15 mouse cellular contexts compared by ENCODE assay signal in the genomic region with DNA sequence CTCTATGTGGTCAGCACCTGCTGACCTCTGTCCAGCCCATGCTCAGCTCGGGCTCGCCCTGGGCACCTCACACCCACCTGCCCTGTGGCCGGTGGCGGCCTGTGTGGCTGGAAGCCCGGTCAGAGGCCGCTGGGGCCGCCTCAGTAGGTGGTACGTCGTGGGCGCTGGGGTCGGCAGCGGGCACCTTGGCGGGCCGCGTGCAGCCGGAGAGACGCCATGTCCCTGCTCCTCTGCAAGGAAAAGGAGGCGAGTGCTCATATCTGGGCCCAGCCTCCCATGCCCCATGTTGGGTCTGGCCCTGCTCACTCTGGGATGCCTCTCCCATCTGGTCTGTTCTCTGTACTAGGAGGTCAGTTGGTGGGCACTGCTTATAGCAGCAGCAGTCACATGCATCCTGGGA. TPM values are rescaled to one million over a fixed set of nuclear protein-coding genes. Genes with fewer than 3 reads are reported as not detected.
A peak's percentile ranks its signal among the peaks of the same experiment; 100 is the strongest.
DNase-seq lines count a peak whose midpoint lies in the region; ATAC-seq and TF ChIP-seq lines count a peak whose summit lies in the region.
"Had no signal": no experiment of that assay in that cellular context is flagged by ENCODE, and none has a peak within 500 bp of the region (broad histone marks: within the 10 kb centered on the region; RNA-seq: fewer than 3 reads in every experiment).

No protein-coding gene starts in this region.

- TF ChIP-seq RAD21 in MEL (IDR thresholded peaks at IDR 0.05; ENCODE audit: low read depth, low read length), result no peak

- H3K36me3 ChIP-seq in heart, embryonic 12.5 days, result peaks cover 98% of the 10 kb centered on the region
- peaks cover 70% of the 10 kb centered on the region for H3K36me3 ChIP-seq in liver, embryonic 11.5 days (ENCODE audit: control insufficient read depth, insufficient read depth, low read length)
- peaks cover 11 to 16% of the 10 kb centered on the region in 2 experiments for H3K36me3 ChIP-seq in MEL (ENCODE audit: control insufficient read depth in 1 of 2, insufficient read depth in 2 of 2, low read length in 2 of 2)
- peaks cover 98% of the 10 kb centered on the region for H3K36me3 ChIP-seq in limb, embryonic 12.5 days

- 0 out of 2 replicates have a peak overlapping the region, but pooled peaks have one; percentile 3 for H3K9ac ChIP-seq in heart, embryonic 12.5 days
- H3K9ac ChIP-seq in liver, embryonic 11.5 days (ENCODE audit: low read depth, low read length), result no peak overlapping the region
- H3K9ac ChIP-seq in MEL (ENCODE audit: control insufficient read depth, low read depth, low read length, poor library complexity, severe bottlenecking), result no peak overlapping the region
- 0 out of 2 replicates have a peak overlapping the region, but pooled peaks have one; percentile 18 for H3K9ac ChIP-seq in limb, embryonic 12.5 days (replicated peaks)
- H3K9ac ChIP-seq: limb, embryonic 13.5 days; lung, embryonic 15.5 days had no signal

- TF ChIP-seq CTCF in MEL (IDR thresholded peaks at IDR 0.05 in 2 of 3, conservative IDR thresholded peaks at IDR 0.05 in 1 of 3; ENCODE audit: control insufficient read depth in 1 of 3, insufficient read depth in 1 of 3, low read depth in 2 of 3, low read length in 3 of 3, poor library complexity in 1 of 3, severe bottlenecking in 1 of 3), result no peak

- no peak overlapping the region for H3K4me2 ChIP-seq in heart, embryonic 12.5 days
- no peak overlapping the region for H3K4me2 ChIP-seq in liver, embryonic 11.5 days
- H3K4me2 ChIP-seq in limb, embryonic 12.5 days, result no peak overlapping the region
- H3K4me2 ChIP-seq: limb, embryonic 13.5 days; lung, embryonic 15.5 days had no signal

- H3K27me3 ChIP-seq in heart, embryonic 12.5 days (replicated peaks), result no peaks in the 10 kb centered on the region
- H3K27me3 ChIP-seq in liver, embryonic 11.5 days (replicated peaks; ENCODE audit: control insufficient read depth, insufficient read depth, low read length), result no peaks in the 10 kb centered on the region
- no peaks in the 10 kb centered on the region for H3K27me3 ChIP-seq in MEL (ENCODE audit: control insufficient read depth in 1 of 2, insufficient read depth in 2 of 2, low read length in 2 of 2)
- H3K27me3 ChIP-seq in limb, embryonic 12.5 days, result no peaks in the 10 kb centered on the region
- H3K27me3 ChIP-seq: limb, embryonic 13.5 days; lung, embryonic 15.5 days had no signal

- peaks cover 10% of the 10 kb centered on the region for H3K79me2 ChIP-seq in MEL (ENCODE audit: control insufficient read depth, insufficient read depth, low read length, poor library complexity)

- ATAC-seq in heart, embryonic 12.5 days (ENCODE audit: insufficient number of reproducible peaks, low FRiP score), result no peak
- ATAC-seq in liver, embryonic 11.5 days (replicated peaks; ENCODE audit: low FRiP score), result 0 out of 2 replicates have a peak, but pooled peaks have one; percentile 2
- ATAC-seq in limb, embryonic 12.5 days (ENCODE audit: insufficient number of reproducible peaks, insufficient read depth, low FRiP score, low TSS enrichment, low read depth), result no peak

- no peaks in the 10 kb centered on the region for H3K9me3 ChIP-seq in heart, embryonic 12.5 days (replicated peaks)
- H3K9me3 ChIP-seq in liver, embryonic 11.5 days (ENCODE audit: control insufficient read depth, low read length), result no peaks in the 10 kb centered on the region
- no peaks in the 10 kb centered on the region for H3K9me3 ChIP-seq in MEL (replicated peaks; ENCODE audit: insufficient read depth, low read length)
- no peaks in the 10 kb centered on the region for H3K9me3 ChIP-seq in limb, embryonic 12.5 days
- H3K9me3 ChIP-seq: limb, embryonic 13.5 days; lung, embryonic 15.5 days had no signal

- no peak overlapping the region for H3K4me3 ChIP-seq in heart, embryonic 12.5 days
- H3K4me3 ChIP-seq in liver, embryonic 11.5 days (ENCODE audit: low read depth, low read length), result no peak overlapping the region
- no peak overlapping the region for H3K4me3 ChIP-seq in MEL (ENCODE audit: control insufficient read depth in 1 of 2, insufficient read depth in 1 of 2, low read depth in 2 of 2, low read length in 2 of 2)
- no peak overlapping the region for H3K4me3 ChIP-seq in limb, embryonic 12.5 days (replicated peaks)
- H3K4me3 ChIP-seq: limb, embryonic 13.5 days; lung, embryonic 15.5 days had no signal

- TF ChIP-seq POLR2A in MEL (IDR thresholded peaks at IDR 0.05; ENCODE audit: control insufficient read depth in 1 of 2, insufficient read depth in 1 of 2, low read depth in 1 of 2, low read length in 2 of 2, poor library complexity in 1 of 2), result no peak; a peak in 1 of 4 replicates

- no peak for TF ChIP-seq EP300 in MEL (IDR thresholded peaks at IDR 0.05; ENCODE audit: low read depth in 1 of 2, low read length in 2 of 2)

- 83% methylated on average over 18 of the region's 18 CpGs for WGBS in heart, embryonic 12.5 days
- whole genome bisulfite sequencing in liver, embryonic 11.5 days, result 86% methylated on average over 18 of the region's 18 CpGs
- WGBS in limb, embryonic 12.5 days, result 90% methylated on average over 18 of the region's 18 CpGs

- no peak for DNase-seq in heart, adult 9 months (ENCODE audit: low spot score in 2 of 2)
- DNase-seq in liver, embryonic 11.5 days (ENCODE audit: low spot score), result no peak
- DNase-seq in liver (no peak), MEL (ENCODE audit: low read depth, low spot score) (no peak)
- DNase-seq in adrenal gland, adult 8-10 months, result no peak
- DNase-seq: cerebellum, adult 9-11 months; kidney, adult 2 months; layer of hippocampus, adult 9-11 months; retina, postnatal 1 day; right cerebral cortex, postnatal 4 days; thymus, postnatal 25 days had no signal

- peaks cover 70% of the 10 kb centered on the region for H3K4me1 ChIP-seq in heart, embryonic 12.5 days (replicated peaks)
- peaks cover 29% of the 10 kb centered on the region for H3K4me1 ChIP-seq in liver, embryonic 11.5 days (replicated peaks; ENCODE audit: control insufficient read depth, insufficient read depth, low read length)
- peaks cover 0 to 10% of the 10 kb centered on the region in 2 experiments; a peak in 1 of 4 replicates for H3K4me1 ChIP-seq in MEL (ENCODE audit: control insufficient read depth in 1 of 2, insufficient read depth in 2 of 2, low read length in 2 of 2)
- H3K4me1 ChIP-seq in limb, embryonic 12.5 days (replicated peaks), result peaks cover 15% of the 10 kb centered on the region; the same call in 1 of the 2 replicates

- peak overlapping the region; percentile 69; the same call in 1 of the 2 replicates for H3K27ac ChIP-seq in heart, embryonic 12.5 days (ENCODE audit: poor library complexity, severe bottlenecking)
- H3K27ac ChIP-seq in liver, embryonic 11.5 days (ENCODE audit: low read depth, low read length), result peak overlapping the region; percentile 52
- peak overlapping the region; percentile 8; the same call in 1 of the 2 replicates for H3K27ac ChIP-seq in MEL (ENCODE audit: control insufficient read depth, low read depth, low read length)
- H3K27ac ChIP-seq in limb, embryonic 12.5 days, result no peak overlapping the region; the same call in 1 of the 2 replicates
- H3K27ac ChIP-seq: limb, embryonic 13.5 days; lung, embryonic 15.5 days had no signal

TF ChIP-seq in MEL, 35 proteins besides CTCF, POLR2A, EP300 and RAD21:
- TF ChIP-seq E2F4 (IDR thresholded peaks at IDR 0.05; ENCODE audit: borderline replicate concordance, low read depth, low read length) (no peak), ELF1 (IDR thresholded peaks at IDR 0.05; ENCODE audit: low read depth, low read length) (no peak), MAFK (IDR thresholded peaks at IDR 0.05; ENCODE audit: borderline replicate concordance, low read depth, low read length) (no peak), UBTF (IDR thresholded peaks at IDR 0.05; ENCODE audit: borderline replicate concordance, insufficient read depth, low read depth, low read length) (no peak), HCFC1 (IDR thresholded peaks at IDR 0.05; ENCODE audit: low read depth, low read length) (0 out of 2 replicates have a peak, but pooled peaks have one; percentile 3), TCF12 (IDR thresholded peaks at IDR 0.05; ENCODE audit: low read depth, low read length) (no peak), SIN3A (IDR thresholded peaks at IDR 0.05; ENCODE audit: low read length) (peak; percentile 5; the same call in 1 of the 2 replicates), JUND (IDR thresholded peaks at IDR 0.05; ENCODE audit: low read depth, low read length) (no peak), SMC3 (IDR thresholded peaks at IDR 0.05; ENCODE audit: low read depth, low read length) (no peak)

RNA-seq across cellular contexts. Expression of a gene that starts 10.8 kb away (rescaled TPM):
- 289 and 290 TPM in 2 replicates for polyA plus RNA-seq in heart, embryonic 12.5 days (2016; fragmentation: Nextera tagmentation; extraction: Ambion mirVana)
- 257 and 272 TPM in 2 replicates for polyA plus RNA-seq in liver, embryonic 11.5 days (2014; fragmentation: Nextera tagmentation; extraction: Ambion mirVana)
- 570 and 748 TPM in 2 replicates for total RNA-seq in MEL (2012; rRNA removed)
- polyA plus RNA-seq in MEL (2012; ENCODE audit: insufficient read depth in 1 of 2, insufficient read length in 2 of 2, low read depth in 1 of 2, low replicate concordance in 2 of 2, missing spikeins in 1 of 2), result 100 to 1,000 TPM in 1 of 2 experiments, 10 to 100 TPM in 1; 85.7 to 610 TPM
- 77.0 and 77.4 TPM in 2 replicates for polyA plus RNA-seq in limb, embryonic 12.5 days (2016; fragmentation: Nextera tagmentation; extraction: Ambion mirVana)
- total RNA-seq in adrenal gland, adult 8-10 months (2022), result 1 to 10 TPM in 3 of 4 experiments, under 1 TPM in 1; 0.55 to 1.7 (median 1.5) TPM

RNA-seq across cellular contexts. Expression of a gene that starts 26.4 kb away (rescaled TPM):
- 4.7 and 4.9 TPM in 2 replicates for polyA plus RNA-seq in heart, embryonic 12.5 days (2016; fragmentation: Nextera tagmentation; extraction: Ambion mirVana)
- polyA plus RNA-seq in liver, embryonic 11.5 days (2014; fragmentation: Nextera tagmentation; extraction: Ambion mirVana), result 4.2 and 4.7 TPM in 2 replicates
- 4.4 and 5.3 TPM in 2 replicates for total RNA-seq in MEL (2012; rRNA removed)
- polyA plus RNA-seq in MEL (2012; ENCODE audit: insufficient read depth in 1 of 2, insufficient read length in 2 of 2, low read depth in 1 of 2, low replicate concordance in 2 of 2, missing spikeins in 1 of 2), result 1 to 10 TPM in 1 of 2 experiments, not detected in 1; 7.4 TPM
- polyA plus RNA-seq in limb, embryonic 12.5 days (2016; fragmentation: Nextera tagmentation; extraction: Ambion mirVana), result 6.4 and 7.2 TPM in 2 replicates
- 10 to 100 TPM in 3 of 4 experiments, 1 to 10 TPM in 1; 9.9 to 24.5 (median 15.1) TPM for total RNA-seq in adrenal gland, adult 8-10 months (2022)

RNA-seq across cellular contexts. Expression of a gene that starts 32.1 kb away (rescaled TPM):
- polyA plus RNA-seq in heart, embryonic 12.5 days (2016; fragmentation: Nextera tagmentation; extraction: Ambion mirVana), result 94.7 and 95.4 TPM in 2 replicates
- polyA plus RNA-seq in liver, embryonic 11.5 days (2014; fragmentation: Nextera tagmentation; extraction: Ambion mirVana), result 62.2 and 66.5 TPM in 2 replicates
- 81.3 and 83.2 TPM in 2 replicates for total RNA-seq in MEL (2012; rRNA removed)
- 100 to 1,000 TPM; 121 to 329 TPM for polyA plus RNA-seq in MEL (2012; ENCODE audit: insufficient read depth in 1 of 2, insufficient read length in 2 of 2, low read depth in 1 of 2, low replicate concordance in 2 of 2, missing spikeins in 1 of 2)
- 154 and 157 TPM in 2 replicates for polyA plus RNA-seq in limb, embryonic 12.5 days (2016; fragmentation: Nextera tagmentation; extraction: Ambion mirVana)
- 100 to 1,000 TPM; 117 to 145 (median 136) TPM for total RNA-seq in adrenal gland, adult 8-10 months (2022)

Comparison
In these comparisons a context has a peak if more than half of its experiments do, and no peak if none do; other contexts are left out.
1. H3K9ac ChIP-seq: peak in heart, embryonic 12.5 days (single experiment) and limb, embryonic 12.5 days (single experiment); none in liver, embryonic 11.5 days (single experiment) and MEL (single experiment).